Mouse (Mus musculus) cerebellum, adult 2 months (tissue): ENCODE results near the gene Rai1. TPM values are rescaled to one million over a fixed set of nuclear protein-coding genes. Genes with fewer than 3 reads are reported as not detected.

Experiments
- DNase-seq, 2 experiments: peaks; one replicate each; pipeline ENCODE4 v3.0.0; 2021
- H3K27ac ChIP-seq: fragments of 200-500 bp; 2 replicates; pipeline ENCODE4 v1.5.1; 2012; ENCODE audit warnings: low read length, control low read depth, inconsistent platforms; ENCODE audit not compliant: insufficient read depth
- H3K27me3 ChIP-seq: fragments of 200-500 bp; 2 replicates; pipeline ENCODE4 v1.6.1; 2012; ENCODE audit warnings: inconsistent platforms, mild to moderate bottlenecking, low read length, moderate library complexity; ENCODE audit not compliant: control insufficient read depth, insufficient read depth
- H3K4me1 ChIP-seq: fragments of 200-500 bp; 2 replicates; pipeline ENCODE4 v1.6.1; 2011; ENCODE audit warnings: low read length; ENCODE audit not compliant: control insufficient read depth, insufficient read depth
- H3K4me3 ChIP-seq: fragments of 200-500 bp; replicated peaks from 2 replicates; pipeline ENCODE3; 2011; ENCODE audit warnings: mild to moderate bottlenecking, low read depth, low read length, control low read depth; ENCODE audit not compliant: insufficient read depth
- CTCF ChIP-seq: fragments of 200-500 bp; IDR thresholded peaks from 2 replicates; pipeline ENCODE4 v1.5.1; 2011; ENCODE audit warnings: low read depth, mild to moderate bottlenecking, control low read depth, low read length, moderate library complexity, borderline replicate concordance; ENCODE audit not compliant: insufficient read depth
- POLR2A ChIP-seq: fragments of 200-500 bp; IDR thresholded peaks from 2 replicates; pipeline ENCODE4 v1.6.1; 2011; ENCODE audit warnings: low read length, control low read depth, borderline replicate concordance; ENCODE audit not compliant: insufficient read depth
- WGBS: fragments of 180-500 bp; shearing (Covaris S2); methylation state at CpG from one replicate; pipeline ENCODE4 v1.1.7; 2018; 5-methylcytosine and 5-hydroxymethylcytosine counted together
- polyA plus RNA-seq: library from polyadenylated mRNA; depleted of rRNA; stranded (reverse); fragments of >200 nt; gene quantifications from 2 replicates; pipeline ENCODE4 v1.2.3, GENCODE M21; 2012

Gene Rai1
- polyA plus RNA-seq, 1 experiment, result 42.5 TPM

DNA sequence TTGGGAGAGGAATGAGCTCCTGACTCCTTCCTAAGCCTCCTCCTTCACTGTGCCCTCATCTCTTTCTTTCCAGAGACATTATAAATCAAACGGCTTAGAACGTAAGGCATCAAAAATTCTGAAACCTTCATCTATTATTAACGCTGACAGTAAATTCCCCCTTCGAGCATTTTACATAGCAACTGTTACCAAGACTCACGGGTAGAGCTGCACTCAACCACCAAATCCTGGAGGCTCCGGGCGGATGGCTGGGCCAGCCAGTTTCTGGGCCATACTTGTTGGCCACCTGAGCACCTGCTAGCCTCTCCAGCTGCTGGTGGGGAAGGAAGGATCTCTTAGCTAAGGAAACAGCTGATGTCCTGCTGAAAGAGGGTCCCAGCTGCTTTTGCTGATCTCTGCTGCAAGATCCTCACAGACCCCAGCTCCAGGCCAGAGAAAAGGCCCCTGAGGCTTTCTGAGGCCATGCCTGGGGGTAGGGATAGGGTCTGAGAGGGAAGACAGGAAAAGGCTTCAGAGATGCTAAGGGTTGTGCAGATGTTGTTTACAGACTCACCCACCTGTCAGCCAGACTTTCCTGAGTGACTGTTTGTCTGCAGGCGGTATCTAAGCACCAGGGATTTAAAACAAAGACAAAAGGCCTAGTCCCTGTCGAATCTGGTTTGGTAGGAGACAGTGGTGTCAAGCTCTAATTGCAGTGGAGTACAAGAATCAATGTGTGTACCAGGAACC, 56.5 kb downstream of the Rai1 start:
- no peak for DNase-seq
- peaks cover 27% of the 10 kb centered on the region for H3K4me1 ChIP-seq
- no peaks in the 10 kb centered on the region for H3K27me3 ChIP-seq
- TF ChIP-seq CTCF (no peak), POLR2A (no peak)
- H3K27ac ChIP-seq, result no peak overlapping the region
- H3K4me3 ChIP-seq, result no peak overlapping the region
- 57% methylated on average over 9 of the region's 9 CpGs for WGBS

DNA sequence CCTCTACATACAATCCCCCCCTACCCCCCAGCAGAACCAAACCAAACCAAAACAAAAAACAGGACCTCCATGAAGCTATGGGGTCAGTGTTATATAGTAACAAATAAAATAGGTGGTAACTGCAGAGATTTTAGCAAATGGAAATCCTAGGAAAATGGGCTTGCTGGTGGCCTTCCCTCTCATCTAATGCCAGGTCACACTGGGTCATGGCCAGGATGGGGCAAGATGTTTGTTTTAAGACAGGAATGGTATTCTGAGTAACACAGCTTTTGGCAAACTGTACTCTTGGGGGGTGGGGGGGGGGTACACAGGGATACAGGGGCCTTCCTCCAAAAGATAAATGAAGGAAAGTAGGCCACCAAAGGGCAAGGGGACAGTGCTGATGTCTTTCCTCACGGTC, 57.7 kb downstream of the Rai1 start:
- Histone ChIP-seq H3K27ac (no peak overlapping the region), H3K4me1 (peaks cover 27% of the 10 kb centered on the region), H3K27me3 (no peaks in the 10 kb centered on the region), H3K4me3 (no peak overlapping the region)
- WGBS, result 81% methylated on average over 1 of the region's 1 CpGs
- TF ChIP-seq POLR2A (no peak), CTCF (no peak)
- DNase-seq, result no peak

GRCm38 (mm10) chr11:60163362-60163761, 58.5 kb downstream of the Rai1 start:
- peaks cover 27% of the 10 kb centered on the region for H3K4me1 ChIP-seq
- TF ChIP-seq POLR2A, result no peak
- no peak for TF ChIP-seq CTCF
- 80% methylated on average over 4 of the region's 4 CpGs for WGBS
- no peak for DNase-seq
- H3K27ac ChIP-seq, result no peak overlapping the region
- H3K27me3 ChIP-seq, result no peaks in the 10 kb centered on the region
- no peak overlapping the region for H3K4me3 ChIP-seq

DNA sequence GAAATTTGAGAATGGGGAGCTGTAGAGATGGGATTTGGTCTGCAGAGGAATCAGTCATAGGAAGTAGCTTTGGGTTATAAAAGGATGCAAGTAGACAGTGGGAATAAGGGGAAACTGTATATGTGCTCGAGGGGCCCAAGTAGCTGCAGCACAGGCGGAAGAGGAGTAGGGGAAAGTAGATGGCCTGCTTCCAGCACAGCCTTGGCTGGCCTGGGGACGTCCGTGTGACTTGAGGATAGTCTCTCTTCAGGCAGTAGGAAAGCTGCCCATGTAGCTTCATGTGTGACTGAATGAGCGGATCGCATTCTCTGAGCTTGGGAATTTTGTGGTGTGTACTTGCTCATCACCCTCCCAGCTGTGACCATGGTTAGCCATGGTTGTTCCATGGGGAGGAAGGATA, 59.6 kb downstream of the Rai1 start:
- Histone ChIP-seq H3K27ac (no peak overlapping the region), H3K4me3 (no peak overlapping the region), H3K27me3 (no peaks in the 10 kb centered on the region), H3K4me1 (peaks cover 27% of the 10 kb centered on the region)
- no peak for DNase-seq
- no peak for TF ChIP-seq CTCF
- 42% methylated on average over 6 of the region's 6 CpGs for WGBS

DNA sequence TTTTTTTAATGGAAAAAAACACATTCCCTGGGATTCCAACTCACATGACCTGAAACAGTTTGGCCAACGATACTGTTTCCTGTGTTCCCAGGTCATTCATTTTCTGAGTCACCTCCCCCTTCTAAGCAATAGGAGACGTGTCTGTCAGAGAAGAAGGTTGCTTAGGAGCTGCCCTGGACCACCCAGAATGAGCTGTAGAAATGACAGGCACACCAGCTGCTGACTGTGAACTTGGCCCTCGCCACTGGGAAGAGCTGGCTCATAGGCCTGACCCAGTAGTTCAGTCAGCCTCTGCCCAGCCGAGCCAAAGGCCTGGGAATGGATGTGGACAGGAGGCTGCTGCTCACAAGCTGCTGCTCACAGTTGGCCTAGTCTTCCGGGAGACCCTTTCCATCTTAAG, 60.3 kb downstream of the Rai1 start:
- TF ChIP-seq CTCF (no peak), POLR2A (no peak)
- DNase-seq, result no peak
- H3K4me1 ChIP-seq, result peaks cover 24% of the 10 kb centered on the region
- 50% methylated on average over 5 of the region's 5 CpGs for WGBS
- no peaks in the 10 kb centered on the region for H3K27me3 ChIP-seq
- no peak overlapping the region for H3K4me3 ChIP-seq
- no peak overlapping the region for H3K27ac ChIP-seq

- H3K4me1 ChIP-seq, result peaks cover 32% of the 10 kb centered on the region
- no peak for TF ChIP-seq POLR2A
- TF ChIP-seq CTCF, result no peak
- WGBS, result 39% methylated on average over 9 of the region's 9 CpGs
- no peak overlapping the region for H3K27ac ChIP-seq
- no peaks in the 10 kb centered on the region for H3K27me3 ChIP-seq
- no peak overlapping the region for H3K4me3 ChIP-seq
- DNase-seq, result no peak
These were observed 64.0 kb downstream of the Rai1 start for GRCm38 (mm10) chr11:60168780-60169179.

- Histone ChIP-seq H3K4me1 (peaks cover 37% of the 10 kb centered on the region), H3K4me3 (no peak overlapping the region), H3K27me3 (no peaks in the 10 kb centered on the region), H3K27ac (no peak overlapping the region)
- TF ChIP-seq CTCF (no peak), POLR2A (no peak)
- DNase-seq, result no peak
- 60% methylated on average over 3 of the region's 3 CpGs for WGBS
These were observed 67.3 kb downstream of the Rai1 start for GRCm38 (mm10) chr11:60172074-60172473.

- Histone ChIP-seq H3K27me3 (no peaks in the 10 kb centered on the region), H3K4me1 (peaks cover 47% of the 10 kb centered on the region), H3K4me3 (no peak overlapping the region), H3K27ac (peak overlapping the region; percentile 32)
- DNase-seq, result peak in 1 of 2 experiments; percentile 41
- WGBS, result 16% methylated on average over 10 of the region's 10 CpGs
- no peak for TF ChIP-seq POLR2A
- TF ChIP-seq CTCF, result no peak
These were observed 68.9 kb downstream of the Rai1 start for GRCm38 (mm10) chr11:60173606-60174184.
